Mouse (Mus musculus): ENCODE results near the gene Zfp827. TPM values are rescaled to one million over a fixed set of nuclear protein-coding genes. Genes with fewer than 3 reads are reported as not detected.

Gene Zfp827
- polyA plus RNA-seq, 1 experiment from 2014 or later: 2.9 TPM

- Histone ChIP-seq H3K27me3 (ENCODE audit: control insufficient read depth, insufficient read depth, low read length) (no peaks in the 10 kb centered on the region), H3K9ac (ENCODE audit: low read length) (no peak overlapping the region), H3K27ac (replicated peaks) (no peak overlapping the region), H3K4me3 (ENCODE audit: low read depth, low read length) (no peak overlapping the region), H3K4me2 (replicated peaks; ENCODE audit: low read depth) (no peak overlapping the region), H3K9me3 (ENCODE audit: control insufficient read depth, low read length) (no peaks in the 10 kb centered on the region), H3K4me1 (replicated peaks; ENCODE audit: control insufficient read depth, insufficient read depth) (peaks cover 4% of the 10 kb centered on the region; the same call in 1 of the 2 replicates), H3K36me3 (ENCODE audit: control insufficient read depth, insufficient read depth, low read length) (no peaks in the 10 kb centered on the region)
- DNase-seq (ENCODE audit: low spot score) (no peak), ATAC-seq (ENCODE audit: low FRiP score, low TSS enrichment) (no peak)
- TF ChIP-seq EP300 (optimal IDR thresholded peaks at IDR 0.05) (no peak), CTCF (IDR thresholded peaks at IDR 0.05; ENCODE audit: low read depth) (no peak)
- 23% methylated on average over 2 of the region's 2 CpGs for WGBS
Observed at GRCm38 (mm10) chr8:79158357-79158756, 130.1 kb downstream of the Zfp827 start.

GRCm38 (mm10) chr8:79159397-79159796, 131.2 kb downstream of the Zfp827 start:
- no peak overlapping the region for H3K9ac ChIP-seq (ENCODE audit: low read length)
- H3K36me3 ChIP-seq (ENCODE audit: control insufficient read depth, insufficient read depth, low read length): no peaks in the 10 kb centered on the region
- WGBS: 87% methylated on average over 9 of the region's 9 CpGs
- no peak overlapping the region for H3K4me2 ChIP-seq (replicated peaks; ENCODE audit: low read depth)
- H3K9me3 ChIP-seq (ENCODE audit: control insufficient read depth, low read length): no peaks in the 10 kb centered on the region
- H3K4me3 ChIP-seq (ENCODE audit: low read depth, low read length): no peak overlapping the region
- no peak for ATAC-seq (ENCODE audit: low FRiP score, low TSS enrichment)
- H3K27me3 ChIP-seq (ENCODE audit: control insufficient read depth, insufficient read depth, low read length): no peaks in the 10 kb centered on the region
- peaks cover 4% of the 10 kb centered on the region; the same call in 1 of the 2 replicates for H3K4me1 ChIP-seq (replicated peaks; ENCODE audit: control insufficient read depth, insufficient read depth)
- no peak for DNase-seq (ENCODE audit: low spot score)
- H3K27ac ChIP-seq (replicated peaks): no peak overlapping the region
- no peak for TF ChIP-seq CTCF (IDR thresholded peaks at IDR 0.05; ENCODE audit: low read depth)
- no peak for TF ChIP-seq EP300 (optimal IDR thresholded peaks at IDR 0.05)

GRCm38 (mm10) chr8:79160302-79160701, 132.1 kb downstream of the Zfp827 start:
- TF ChIP-seq CTCF (IDR thresholded peaks at IDR 0.05; ENCODE audit: low read depth) (no peak), EP300 (optimal IDR thresholded peaks at IDR 0.05) (no peak)
- WGBS: 39% methylated on average over 4 of the region's 4 CpGs
- Histone ChIP-seq H3K4me3 (ENCODE audit: low read depth, low read length) (no peak overlapping the region), H3K27me3 (ENCODE audit: control insufficient read depth, insufficient read depth, low read length) (no peaks in the 10 kb centered on the region), H3K4me2 (replicated peaks; ENCODE audit: low read depth) (no peak overlapping the region), H3K9me3 (ENCODE audit: control insufficient read depth, low read length) (no peaks in the 10 kb centered on the region), H3K9ac (ENCODE audit: low read length) (no peak overlapping the region), H3K27ac (replicated peaks) (no peak overlapping the region), H3K4me1 (replicated peaks; ENCODE audit: control insufficient read depth, insufficient read depth) (peaks cover 4% of the 10 kb centered on the region; the same call in 1 of the 2 replicates), H3K36me3 (ENCODE audit: control insufficient read depth, insufficient read depth, low read length) (no peaks in the 10 kb centered on the region)
- DNase-seq (ENCODE audit: low spot score): peak; percentile 50
- ATAC-seq (ENCODE audit: low FRiP score, low TSS enrichment): peak; percentile 57

- Histone ChIP-seq H3K36me3 (ENCODE audit: control insufficient read depth, insufficient read depth, low read length) (no peaks in the 10 kb centered on the region), H3K9me3 (ENCODE audit: control insufficient read depth, low read length) (no peaks in the 10 kb centered on the region), H3K4me2 (replicated peaks; ENCODE audit: low read depth) (no peak overlapping the region), H3K4me3 (ENCODE audit: low read depth, low read length) (no peak overlapping the region), H3K4me1 (replicated peaks; ENCODE audit: control insufficient read depth, insufficient read depth) (peaks cover 4% of the 10 kb centered on the region; the same call in 1 of the 2 replicates), H3K9ac (ENCODE audit: low read length) (no peak overlapping the region), H3K27ac (replicated peaks) (no peak overlapping the region), H3K27me3 (ENCODE audit: control insufficient read depth, insufficient read depth, low read length) (no peaks in the 10 kb centered on the region)
- ATAC-seq (ENCODE audit: low FRiP score, low TSS enrichment) (no peak), DNase-seq (ENCODE audit: low spot score) (no peak)
- 79% methylated on average over 4 of the region's 4 CpGs for WGBS
- TF ChIP-seq EP300 (optimal IDR thresholded peaks at IDR 0.05) (no peak), CTCF (IDR thresholded peaks at IDR 0.05; ENCODE audit: low read depth) (no peak)
Observed at GRCm38 (mm10) chr8:79161172-79161778, 133.0 kb downstream of the Zfp827 start.

GRCm38 (mm10) chr8:79162533-79163308, 134.5 kb downstream of the Zfp827 start:
- Histone ChIP-seq H3K27ac (replicated peaks) (peak overlapping the region; percentile 18; the same call in 1 of the 2 replicates), H3K4me2 (replicated peaks; ENCODE audit: low read depth) (no peak overlapping the region), H3K4me3 (ENCODE audit: low read depth, low read length) (no peak overlapping the region), H3K27me3 (ENCODE audit: control insufficient read depth, insufficient read depth, low read length) (no peaks in the 10 kb centered on the region), H3K9me3 (ENCODE audit: control insufficient read depth, low read length) (no peaks in the 10 kb centered on the region), H3K9ac (ENCODE audit: low read length) (no peak overlapping the region), H3K36me3 (ENCODE audit: control insufficient read depth, insufficient read depth, low read length) (no peaks in the 10 kb centered on the region), H3K4me1 (replicated peaks; ENCODE audit: control insufficient read depth, insufficient read depth) (peaks cover 4% of the 10 kb centered on the region; the same call in 1 of the 2 replicates)
- 15% methylated on average over 10 of the region's 10 CpGs for WGBS
- DNase-seq (ENCODE audit: low spot score) (peak; percentile 88), ATAC-seq (ENCODE audit: low FRiP score, low TSS enrichment) (peak; percentile 90)
- TF ChIP-seq EP300 (optimal IDR thresholded peaks at IDR 0.05) (no peak), CTCF (IDR thresholded peaks at IDR 0.05; ENCODE audit: low read depth) (no peak)

GRCm38 (mm10) chr8:79164336-79164735, 136.1 kb downstream of the Zfp827 start:
- Histone ChIP-seq H3K4me3 (ENCODE audit: low read depth, low read length) (no peak overlapping the region), H3K4me1 (replicated peaks; ENCODE audit: control insufficient read depth, insufficient read depth) (peaks cover 4% of the 10 kb centered on the region; the same call in 1 of the 2 replicates), H3K9ac (ENCODE audit: low read length) (no peak overlapping the region), H3K27me3 (ENCODE audit: control insufficient read depth, insufficient read depth, low read length) (no peaks in the 10 kb centered on the region), H3K27ac (replicated peaks) (no peak overlapping the region), H3K9me3 (ENCODE audit: control insufficient read depth, low read length) (no peaks in the 10 kb centered on the region), H3K36me3 (ENCODE audit: control insufficient read depth, insufficient read depth, low read length) (no peaks in the 10 kb centered on the region), H3K4me2 (replicated peaks; ENCODE audit: low read depth) (no peak overlapping the region)
- ATAC-seq (ENCODE audit: low FRiP score, low TSS enrichment) (no peak), DNase-seq (ENCODE audit: low spot score) (no peak)
- TF ChIP-seq EP300 (optimal IDR thresholded peaks at IDR 0.05) (no peak), CTCF (IDR thresholded peaks at IDR 0.05; ENCODE audit: low read depth) (no peak)
- 35% methylated on average over 1 of the region's 1 CpGs for WGBS
